Mouse (Mus musculus) lung, postnatal 36 days (tissue): Measurements from ENCODE around the gene Tmem259.
A peak's percentile ranks its signal among the peaks of the same experiment; 100 is the strongest.

Source experiments
- DNase-seq: peaks from one replicate; pipeline ENCODE4 v3.0.0; 2022; ENCODE audit warnings: mixed read lengths

The Tmem259 gene

GRCm38 (mm10) chr10:79986232-79986878 is 2.2 kb upstream of the Tmem259 start:
- DNase-seq, result peak; percentile 74

- peak; percentile 84 for DNase-seq
Observed at GRCm38 (mm10) chr10:79985334-79986231, 1.5 kb upstream of the Tmem259 start.

GRCm38 (mm10) chr10:79984871-79985270 is 741 bp upstream of the Tmem259 start:
- peak; percentile 100 for DNase-seq

GRCm38 (mm10) chr10:79983670-79984069 is 460 bp downstream of the Tmem259 start:
- peak; percentile 74 for DNase-seq

- no peak for DNase-seq
Observed at GRCm38 (mm10) chr10:79983205-79983604, 925 bp downstream of the Tmem259 start.

- DNase-seq, result no peak
Observed at GRCm38 (mm10) chr10:79979401-79980155, 4.6 kb downstream of the Tmem259 start.

GRCm38 (mm10) chr10:79978061-79978460 is 6.1 kb downstream of the Tmem259 start:
- no peak for DNase-seq

GRCm38 (mm10) chr10:79977324-79977723 is 6.8 kb downstream of the Tmem259 start:
- DNase-seq, result no peak

GRCm38 (mm10) chr10:79976722-79977107 is 7.4 kb downstream of the Tmem259 start:
- DNase-seq, result no peak

- no peak for DNase-seq
Observed at GRCm38 (mm10) chr10:79976071-79976721, 7.9 kb downstream of the Tmem259 start.

- DNase-seq, result no peak
Observed at GRCm38 (mm10) chr10:79974668-79975067, 9.5 kb downstream of the Tmem259 start.

- no peak for DNase-seq
Observed at GRCm38 (mm10) chr10:79974087-79974486, 10.0 kb downstream of the Tmem259 start.

GRCm38 (mm10) chr10:79972831-79973230 is 11.3 kb downstream of the Tmem259 start:
- no peak for DNase-seq

- no peak for DNase-seq
Observed at GRCm38 (mm10) chr10:79971183-79971497, 13.0 kb downstream of the Tmem259 start.

GRCm38 (mm10) chr10:79970415-79971182 is 13.5 kb downstream of the Tmem259 start, which contains the start of gene Grin3b:
Gene Grin3b, plus strand, starts transcription at chr10:79970715.
- DNase-seq, result no peak

- no peak for DNase-seq
Observed at GRCm38 (mm10) chr10:79969124-79969568, 15.0 kb downstream of the Tmem259 start.

- no peak for DNase-seq
Observed at GRCm38 (mm10) chr10:79968181-79968580, 15.9 kb downstream of the Tmem259 start.

- DNase-seq, result no peak
Observed at GRCm38 (mm10) chr10:79966886-79967400, 17.2 kb downstream of the Tmem259 start.

GRCm38 (mm10) chr10:79965325-79965724 is 18.8 kb downstream of the Tmem259 start:
- no peak for DNase-seq

GRCm38 (mm10) chr10:79964727-79965126 is 19.4 kb downstream of the Tmem259 start:
- DNase-seq, result no peak

- DNase-seq, result no peak
Observed at GRCm38 (mm10) chr10:79960671-79961294, 23.3 kb downstream of the Tmem259 start.
